Mouse (Mus musculus) layer of hippocampus, adult 8-10 months (tissue): ENCODE data around the gene Gm26741. TPM values are rescaled to one million over a fixed set of nuclear protein-coding genes. Genes with fewer than 3 reads are reported as not detected.

Experiments
- DNase-seq, 2 experiments: peaks; one replicate each; pipeline ENCODE4 v3.0.0; 2022; ENCODE audit warnings: low spot score in 2 of 2
- total RNA-seq, 4 experiments: library from RNA; stranded (reverse); gene quantifications; 2 replicates each; pipeline ENCODE4 v1.2.4; 2022

The Gm26741 gene
- total RNA-seq, 4 experiments from 2014 or later = not detected

GRCm38 (mm10) chr10:52388922-52389430, 30.4 kb downstream of the Gm26741 start, which contains the start of gene Nepn:
Gene Nepn, plus strand, starts transcription at chr10:52388972.
- DNase-seq = no peak

GRCm38 (mm10) chr10:52389438-52389837, 30.9 kb downstream of the Gm26741 start:
- DNase-seq = no peak

GRCm38 (mm10) chr10:52391208-52391607, 32.6 kb downstream of the Gm26741 start:
- no peak for DNase-seq

GRCm38 (mm10) chr10:52396647-52397046, 38.1 kb downstream of the Gm26741 start:
- no peak for DNase-seq

- no peak for DNase-seq
Measured at GRCm38 (mm10) chr10:52398715-52399114, 40.1 kb downstream of the Gm26741 start.

GRCm38 (mm10) chr10:52399722-52400121, 41.2 kb downstream of the Gm26741 start:
- no peak for DNase-seq

- DNase-seq = no peak
Measured at GRCm38 (mm10) chr10:52405160-52405559, 46.6 kb downstream of the Gm26741 start.

- DNase-seq = no peak
Measured at GRCm38 (mm10) chr10:52407526-52407925, 49.0 kb downstream of the Gm26741 start.

Other genes starting within 250 kb of the Gm26741 start
- under 1 TPM in 1 of 4 experiments, not detected in 3; 0.05 TPM for gene Ros1, start 163.5 kb upstream of the Gm26741 start, total RNA-seq
- gene Dcbld1, start 125.1 kb upstream of the Gm26741 start, total RNA-seq = 1 to 10 TPM; 6.8 to 8.2 (median 7.7) TPM
- gene Gopc, start 23.4 kb downstream of the Gm26741 start, total RNA-seq = 10 to 100 TPM; 35.3 to 40.5 (median 39.4) TPM
- gene Nepn, start 30.2 kb downstream of the Gm26741 start, total RNA-seq = not detected
- gene Nus1, start 58.8 kb downstream of the Gm26741 start, total RNA-seq = 10 to 100 TPM; 55.9 to 75.5 (median 64.1) TPM